Mouse (Mus musculus): ENCODE measurements around the gene Olfr826.

DNA sequence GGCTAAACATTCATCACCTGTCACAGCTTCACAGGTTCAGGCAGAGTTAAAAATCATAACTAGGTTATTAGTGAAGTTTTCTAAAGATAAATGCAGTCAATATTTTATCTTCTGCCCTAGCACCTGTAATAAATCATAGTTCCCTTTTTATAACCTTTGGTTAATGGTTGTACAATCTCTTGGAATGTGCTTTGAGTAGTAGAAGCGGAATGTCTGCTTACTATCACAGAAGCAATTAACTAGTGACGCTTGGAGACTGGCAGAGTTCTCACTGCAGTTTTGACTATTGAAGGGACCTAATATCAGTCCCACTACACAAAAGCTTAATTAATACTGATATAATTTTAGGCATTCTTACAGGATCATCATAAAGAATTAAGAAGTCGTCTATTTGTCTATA is 41.0 kb upstream of the Olfr826 start:
- no peak for TF ChIP-seq CTCF (IDR thresholded peaks at IDR 0.05; ENCODE audit: extremely low read depth, insufficient read depth, low read length)
- no peak for TF ChIP-seq POLR2A (IDR thresholded peaks at IDR 0.05; ENCODE audit: extremely low read depth, insufficient read depth, low read length)

All from cortical plate, adult 2 months (tissue).